Mouse (Mus musculus): ENCODE measurements at regions not wholly inside any gene's neighbourhood (a gene's known extent, or its start where the extent isn't known, plus 50 kb on each side); places are given as distances from the start of the nearest gene placed in this dataset.

DNA sequence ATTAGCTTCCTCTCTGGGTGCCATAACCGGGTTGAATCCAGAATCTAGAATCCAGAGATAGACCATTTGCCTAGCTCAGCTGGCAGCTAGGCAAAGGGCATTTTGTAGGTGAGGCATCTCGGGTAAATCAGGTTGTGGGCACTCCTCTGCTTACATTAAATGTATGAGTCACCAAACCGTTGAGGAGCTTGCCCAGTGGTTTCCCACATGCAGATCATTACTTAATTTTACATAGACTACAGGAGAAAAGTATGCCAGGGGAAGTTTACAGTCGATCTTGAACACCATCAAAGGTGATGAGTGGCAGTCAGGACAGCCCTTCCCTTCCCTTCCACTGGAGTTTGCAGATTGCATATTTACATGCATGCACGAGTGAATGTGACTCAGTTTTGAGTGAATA is 128.5 kb upstream of the Peli2 start:
- no peak for TF ChIP-seq MYOD1 (IDR thresholded peaks at IDR 0.05; ENCODE audit: control insufficient read depth in 1 of 3, insufficient read length in 2 of 3, low read depth in 2 of 3)
- no peak for TF ChIP-seq POLR2A (IDR thresholded peaks at IDR 0.05; ENCODE audit: insufficient read length, low read depth)
- no peak for TF ChIP-seq POLR2AphosphoS2 (IDR thresholded peaks at IDR 0.05; ENCODE audit: insufficient read length, low read depth)
- no peak for TF ChIP-seq CEBPB (IDR thresholded peaks at IDR 0.05; ENCODE audit: insufficient read depth, poor library complexity, severe bottlenecking)
- no peak for TF ChIP-seq E2F4 (IDR thresholded peaks at IDR 0.05; ENCODE audit: insufficient read depth)
- TF ChIP-seq USF1 (IDR thresholded peaks at IDR 0.05; ENCODE audit: low read depth) = no peak
- TF ChIP-seq TCF3 (IDR thresholded peaks at IDR 0.05; ENCODE audit: insufficient read length, low read depth) = no peak
- TF ChIP-seq REST (IDR thresholded peaks at IDR 0.05; ENCODE audit: insufficient read depth, insufficient read length) = no peak
- no peak for TF ChIP-seq MAX (IDR thresholded peaks at IDR 0.05; ENCODE audit: low read depth)
- no peak for TF ChIP-seq TCF12 (IDR thresholded peaks at IDR 0.05; ENCODE audit: insufficient read depth, poor library complexity, severe bottlenecking)
- TF ChIP-seq MYOG (IDR thresholded peaks at IDR 0.05; ENCODE audit: control insufficient read depth in 1 of 3, insufficient read depth in 1 of 3, insufficient read length in 2 of 3, low read depth in 2 of 3) = no peak

All from myocyte (in vitro differentiated cells).